Mouse (Mus musculus): ENCODE results near the gene Otub2. TPM values are rescaled to one million over a fixed set of nuclear protein-coding genes. Genes with fewer than 3 reads are reported as not detected.
"Not testable (repeated sequence)": the region's sequence is repeated elsewhere in the genome, so short reads cannot be mapped to it uniquely, and the experiment has no call there.

Otub2 gene
- polyA plus RNA-seq, 1 experiment: 12.5 TPM

GRCm38 (mm10) chr12:103443524-103443923 is 55.0 kb downstream of the Otub2 start, which contains the start of gene Ifi27l2a:
Gene Ifi27l2a (minus strand): TSS chr12:103443680.
- DNase-seq (ENCODE audit: low spot score): no peak

- not testable (repeated sequence) for DNase-seq (ENCODE audit: low spot score)
Measured at GRCm38 (mm10) chr12:103444261-103444660, 55.8 kb downstream of the Otub2 start.

GRCm38 (mm10) chr12:103445060-103445459 is 56.6 kb downstream of the Otub2 start:
- no peak for DNase-seq (ENCODE audit: low spot score)

DNA sequence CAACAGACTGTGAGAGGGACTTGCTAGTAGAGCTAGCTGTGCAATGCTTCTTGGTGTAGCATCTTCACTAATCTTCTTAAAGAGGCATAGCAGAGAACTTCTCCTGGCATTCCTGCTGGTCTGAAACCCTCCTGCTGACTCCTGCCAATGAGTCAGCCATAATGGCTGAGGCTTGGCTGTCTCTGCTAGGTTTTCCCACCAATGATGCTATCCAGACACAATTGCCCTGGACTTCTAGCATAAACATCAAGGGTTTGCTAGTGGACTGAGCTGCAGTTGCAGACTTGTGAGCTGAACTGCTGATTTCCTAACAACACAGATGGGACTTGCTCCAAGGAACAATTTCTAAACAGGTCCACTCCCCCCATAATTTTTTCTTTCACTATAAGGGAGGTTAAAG is 64.9 kb downstream of the Otub2 start:
- DNase-seq (ENCODE audit: low spot score): no peak

Other genes starting within 250 kb of the Otub2 start
- 7.5 and 8.4 TPM in 2 replicates for gene Prima1, start 146.5 kb upstream of the Otub2 start, polyA plus RNA-seq (2012; rRNA removed)
- gene Fam181a, start 77.7 kb upstream of the Otub2 start, polyA plus RNA-seq (2012; rRNA removed): not detected in 2 replicates
- gene Asb2, start 32.7 kb upstream of the Otub2 start, polyA plus RNA-seq (2012; rRNA removed): 46.8 and 55.6 TPM in 2 replicates
- gene 9330161L09Rik, start 19.1 kb downstream of the Otub2 start, polyA plus RNA-seq (2012; rRNA removed): 0.49 and 0.59 TPM in 2 replicates
- gene Ddx24, start 37.1 kb downstream of the Otub2 start, polyA plus RNA-seq (2012; rRNA removed): 59.5 and 69.6 TPM in 2 replicates
- gene Ifi27, start 45.5 kb downstream of the Otub2 start, polyA plus RNA-seq (2012; rRNA removed): 201 and 267 TPM in 2 replicates
- 417 and 461 TPM in 2 replicates for gene Ifi27l2a, start 55.0 kb downstream of the Otub2 start, polyA plus RNA-seq (2012; rRNA removed)
- 0.57 and 0.78 TPM in 2 replicates for gene Ifi27l2b, start 68.5 kb downstream of the Otub2 start, polyA plus RNA-seq (2012; rRNA removed)
- gene Ppp4r4, start 143.6 kb downstream of the Otub2 start, polyA plus RNA-seq (2012; rRNA removed): 2.9 and 3.8 TPM in 2 replicates
- not detected in 2 replicates for gene Serpina10, start 242.8 kb downstream of the Otub2 start, polyA plus RNA-seq (2012; rRNA removed)